Mouse (Mus musculus): ENCODE results near the gene Lgr4.

DNA sequence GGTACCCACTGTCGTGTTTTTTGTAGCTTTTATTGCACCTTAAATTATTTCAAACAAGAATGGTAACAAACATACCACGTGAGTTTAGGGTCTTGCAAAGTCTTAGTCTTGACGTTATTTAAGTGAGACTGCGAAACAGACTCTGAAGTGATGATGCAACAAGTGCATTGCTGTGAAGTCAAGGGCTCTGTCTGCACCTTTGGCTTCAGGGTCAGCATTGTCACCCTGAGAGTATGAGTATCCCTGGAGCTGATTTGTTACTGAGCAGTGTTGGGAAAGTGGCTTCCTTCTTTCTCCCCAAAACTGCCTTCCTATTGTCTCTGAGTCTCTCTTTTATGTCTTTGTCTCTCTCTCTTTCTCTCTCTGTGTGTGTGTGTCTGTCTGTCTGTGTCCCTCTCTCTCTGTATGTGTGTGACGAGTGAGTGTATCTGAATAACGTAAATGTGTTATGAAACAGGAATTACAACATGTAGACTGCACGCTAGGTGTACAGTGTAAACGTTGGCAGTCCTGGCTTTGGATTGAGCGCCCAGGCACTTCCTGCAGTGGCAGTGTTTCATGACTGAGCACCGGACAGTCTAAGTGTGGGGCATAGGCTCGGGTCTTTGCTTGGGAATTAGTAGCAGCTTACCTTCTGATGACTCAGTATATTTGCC, 18.4 kb downstream of the Lgr4 start:
- TF ChIP-seq CTCF (IDR thresholded peaks at IDR 0.05; ENCODE audit: control insufficient read depth, insufficient read depth, insufficient read length) (no peak), USF1 (IDR thresholded peaks at IDR 0.05; ENCODE audit: low read depth) (no peak), CEBPB (IDR thresholded peaks at IDR 0.05; ENCODE audit: low read depth) (no peak), MAX (IDR thresholded peaks at IDR 0.05) (no peak), MYOG (IDR thresholded peaks at IDR 0.05; ENCODE audit: control insufficient read depth, extremely low read depth, insufficient read length) (no peak), MYOD1 (IDR thresholded peaks at IDR 0.05; ENCODE audit: control insufficient read depth, insufficient read length, low read depth) (no peak), FOSL1 (IDR thresholded peaks at IDR 0.05; ENCODE audit: insufficient read depth, low read length, poor library complexity, severe bottlenecking) (no peak)
